Comparison of ENCODE assay signal across 9 mouse cellular contexts in genomic region chr2:152939846-152940245, GRCm38 (mm10). TPM values are rescaled to one million over a fixed set of nuclear protein-coding genes. Genes with fewer than 3 reads are reported as not detected.
DNase-seq lines count a peak whose midpoint lies in the region; TF ChIP-seq lines count a peak whose summit lies in the region.
"Had no signal": no experiment of that assay in that cellular context is flagged by ENCODE, and none has a peak within 500 bp of the region (broad histone marks: within the 10 kb centered on the region; RNA-seq: fewer than 3 reads in every experiment).

No protein-coding gene starts in this region.

- H3K27ac ChIP-seq in left cerebral cortex, adult 2 months = no peak overlapping the region
- no peak overlapping the region for H3K27ac ChIP-seq in cortical plate, adult 2 months (ENCODE audit: insufficient read depth, low read length)
- H3K27ac ChIP-seq: heart, embryonic 13.5 days had no signal

- no peak overlapping the region for H3K4me3 ChIP-seq in left cerebral cortex, adult 2 months
- no peak overlapping the region for H3K4me3 ChIP-seq in cortical plate, adult 2 months (ENCODE audit: insufficient read depth, low read length)
- H3K4me3 ChIP-seq in megakaryocyte, embryonic 14.5 days (replicated peaks) = peak overlapping the region; percentile 81
- H3K4me3 ChIP-seq: heart, embryonic 13.5 days had no signal

- H3K27me3 ChIP-seq in megakaryocyte, embryonic 14.5 days (replicated peaks) = peaks cover 76% of the 10 kb centered on the region

- TF ChIP-seq POLR2A in cortical plate, adult 2 months (IDR thresholded peaks at IDR 0.05; ENCODE audit: extremely low read depth, insufficient read depth, low read length) = no peak

- DNase-seq in adrenal gland, adult (ENCODE audit: inconsistent age in 2 of 2, low spot score in 1 of 2) = peak; percentile 57 to 85
- no peak for DNase-seq in adrenal gland, adult 8-10 months
- DNase-seq in left cerebral cortex, adult 2 months (ENCODE audit: extremely low spot score in 1 of 2, low spot score in 2 of 2) = peak in 1 of 2 experiments; percentile 48
- no peak for DNase-seq in left cerebral cortex, postnatal 10 days (ENCODE audit: extremely low spot score in 1 of 2, low spot score in 2 of 2)
- DNase-seq in MEL-GATA-1-ER (ENCODE audit: extremely low read depth, low read depth) = peak; percentile 29
- no peak for DNase-seq in gastrocnemius, postnatal 36 days

- no peaks in the 10 kb centered on the region for H3K4me1 ChIP-seq in cortical plate, adult 2 months (ENCODE audit: control insufficient read depth, insufficient read depth, low read length)
- H3K4me1 ChIP-seq in megakaryocyte, embryonic 14.5 days = peaks cover 82% of the 10 kb centered on the region

- no peaks in the 10 kb centered on the region for H3K9me3 ChIP-seq in megakaryocyte, embryonic 14.5 days
- H3K9me3 ChIP-seq: heart, embryonic 13.5 days had no signal

- intact Hi-C loops in left cerebral cortex, adult 2 months (cut with DNase I) = no loop called here
- intact Hi-C loops in left cerebral cortex, postnatal 10 days (cut with DNase I) = no loop called here
- intact Hi-C loops in gastrocnemius, postnatal 36 days (cut with DNase I) = loop anchor here (2.0 to 5.0 kb wide), 2 partner anchors 57 to 108 kb away; partner anchors contain the start of gene Bcl2l1

- peak; percentile 72 for TF ChIP-seq CTCF in left cerebral cortex, adult 2 months (IDR thresholded peaks at IDR 0.05)
- TF ChIP-seq CTCF in cortical plate, adult 2 months (IDR thresholded peaks at IDR 0.05; ENCODE audit: extremely low read depth, insufficient read depth, low read length) = peak; percentile 73

- no peaks in the 10 kb centered on the region for H3K36me3 ChIP-seq in megakaryocyte, embryonic 14.5 days (replicated peaks; ENCODE audit: low read length)
- H3K36me3 ChIP-seq: heart, embryonic 13.5 days had no signal

RNA-seq across cellular contexts. Expression of gene Foxs1, which starts 6.8 kb away (rescaled TPM):
- 1 to 10 TPM; 2.0 to 3.5 (median 2.2) TPM for total RNA-seq in adrenal gland, adult 8-10 months (2022)
- under 1 TPM; 0.34 to 0.44 TPM for total RNA-seq in left cerebral cortex, adult 2 months (2021)
- 1 to 10 TPM; 1.0 to 1.7 TPM for total RNA-seq in left cerebral cortex, postnatal 10 days (2021)
- polyA plus RNA-seq in cortical plate, adult 2 months (2012; rRNA removed) = 1.0 and 1.4 TPM in 2 replicates
- polyA plus RNA-seq in megakaryocyte, embryonic 14.5 days (2012; ENCODE audit: insufficient read depth, low replicate concordance) = 3.2 and 4.6 TPM in 2 replicates
- 1 to 10 TPM; 1.5 to 2.2 TPM for total RNA-seq in gastrocnemius, postnatal 36 days (2021)

RNA-seq across cellular contexts. Expression of gene Dusp15, which starts 11.7 kb away (rescaled TPM):
- total RNA-seq in adrenal gland, adult 8-10 months (2022) = 1 to 10 TPM; 4.4 to 10.0 (median 5.6) TPM
- total RNA-seq in left cerebral cortex, adult 2 months (2021) = 10 to 100 TPM; 16.9 to 20.3 TPM
- 10 to 100 TPM; 20.1 to 23.6 TPM for total RNA-seq in left cerebral cortex, postnatal 10 days (2021)
- 37.7 and 40.7 TPM in 2 replicates for polyA plus RNA-seq in cortical plate, adult 2 months (2012; rRNA removed)
- 1.0 TPM in 1 of 2 replicates, not detected in the other for polyA plus RNA-seq in megakaryocyte, embryonic 14.5 days (2012; ENCODE audit: insufficient read depth, low replicate concordance)
- 1 to 10 TPM in 1 of 2 experiments, under 1 TPM in 1; 0.20 to 1.1 TPM for total RNA-seq in gastrocnemius, postnatal 36 days (2021)

RNA-seq across cellular contexts. Expression of gene Ttll9, which starts 22.4 kb away (rescaled TPM):
- under 1 TPM; 0.42 to 0.83 (median 0.46) TPM for total RNA-seq in adrenal gland, adult 8-10 months (2022)
- total RNA-seq in left cerebral cortex, adult 2 months (2021) = 1 to 10 TPM; 2.3 to 2.9 TPM
- 1 to 10 TPM; 3.9 to 4.6 TPM for total RNA-seq in left cerebral cortex, postnatal 10 days (2021)
- 1.7 and 2.0 TPM in 2 replicates for polyA plus RNA-seq in cortical plate, adult 2 months (2012; rRNA removed)
- polyA plus RNA-seq in megakaryocyte, embryonic 14.5 days (2012; ENCODE audit: insufficient read depth, low replicate concordance) = 0.22 TPM in 1 of 2 replicates, not detected in the other
- total RNA-seq in gastrocnemius, postnatal 36 days (2021) = not detected

RNA-seq across cellular contexts. Expression of gene Mylk2, which starts 28.7 kb away (rescaled TPM):
- total RNA-seq in adrenal gland, adult 8-10 months (2022) = under 1 TPM in 1 of 4 experiments, not detected in 3; 0.10 TPM
- total RNA-seq in left cerebral cortex, adult 2 months (2021) = not detected
- not detected for total RNA-seq in left cerebral cortex, postnatal 10 days (2021)
- not detected in 2 replicates for polyA plus RNA-seq in cortical plate, adult 2 months (2012; rRNA removed)
- polyA plus RNA-seq in megakaryocyte, embryonic 14.5 days (2012; ENCODE audit: insufficient read depth, low replicate concordance) = 0.15 TPM in 1 of 2 replicates, not detected in the other
- 100 to 1,000 TPM; 443 to 553 TPM for total RNA-seq in gastrocnemius, postnatal 36 days (2021)

Comparison
In these comparisons a context has a peak if more than half of its experiments do, and no peak if none do; other contexts are left out.
1. DNase-seq: peak in adrenal gland, adult (2 of 2) and MEL-GATA-1-ER (single experiment); none in adrenal gland, adult 8-10 months (single experiment), left cerebral cortex, postnatal 10 days (0 of 2) and gastrocnemius, postnatal 36 days (0 of 2).